ENCODE assay signal across 8 mouse cellular contexts in genomic region chr11:85310407-85310712, GRCm38 (mm10). TPM values are rescaled to one million over a fixed set of nuclear protein-coding genes. Genes with fewer than 3 reads are reported as not detected.
A peak's percentile ranks its signal among the peaks of the same experiment; 100 is the strongest.
DNase-seq lines count a peak whose midpoint lies in the region; ATAC-seq and TF ChIP-seq lines count a peak whose summit lies in the region.

No protein-coding gene starts in this region.

- H3K4me1 ChIP-seq in lung, adult 2 months (ENCODE audit: control insufficient read depth, insufficient read depth, low read length) = peaks cover 3% of the 10 kb centered on the region
- peaks cover 15% of the 10 kb centered on the region for H3K4me1 ChIP-seq in embryonic facial prominence, embryonic 13.5 days
- H3K4me1 ChIP-seq in intestine, embryonic 16.5 days (ENCODE audit: control insufficient read depth, insufficient read depth, low read length) = peaks cover 9% of the 10 kb centered on the region
- peaks cover 35% of the 10 kb centered on the region for H3K4me1 ChIP-seq in neural tube, embryonic 13.5 days (replicated peaks)

- under 1% methylated on average over 15 of the region's 15 CpGs for WGBS in lung, adult 2 months
- 1% methylated on average over 15 of the region's 15 CpGs for WGBS in embryonic facial prominence, embryonic 13.5 days
- 2% methylated on average over 15 of the region's 15 CpGs for WGBS in intestine, embryonic 16.5 days
- WGBS in neural tube, embryonic 13.5 days = 2% methylated on average over 15 of the region's 15 CpGs

- TF ChIP-seq CTCF in lung, adult 2 months (IDR thresholded peaks at IDR 0.05; ENCODE audit: insufficient read depth, low read length) = no peak

- DNase-seq in lung, adult 2 months = no peak
- DNase-seq in lung, postnatal 36 days = no peak
- DNase-seq in adipocyte (ENCODE audit: low spot score) = no peak
- no peak for DNase-seq in layer of hippocampus, postnatal 10 days (ENCODE audit: low spot score in 2 of 2)
- no peak for DNase-seq in kidney, postnatal 4 days

- H3K27ac ChIP-seq in embryonic facial prominence, embryonic 13.5 days = peak overlapping the region; percentile 72
- peak overlapping the region; percentile 97 for H3K27ac ChIP-seq in intestine, embryonic 16.5 days (ENCODE audit: low read length)
- peak overlapping the region; percentile 76 for H3K27ac ChIP-seq in neural tube, embryonic 13.5 days (replicated peaks)

- peaks cover 10% of the 10 kb centered on the region for H3K36me3 ChIP-seq in embryonic facial prominence, embryonic 13.5 days
- H3K36me3 ChIP-seq in intestine, embryonic 16.5 days (ENCODE audit: control insufficient read depth, insufficient read depth, low read length) = no peaks in the 10 kb centered on the region
- 0 out of 2 replicates have a peak, but pooled peaks cover 4% of the 10 kb centered on the region for H3K36me3 ChIP-seq in neural tube, embryonic 13.5 days

- no peak for TF ChIP-seq POLR2A in lung, adult 2 months (IDR thresholded peaks at IDR 0.05; ENCODE audit: borderline replicate concordance, extremely low read depth, low read depth, low read length)

- H3K4me2 ChIP-seq in embryonic facial prominence, embryonic 13.5 days = peak overlapping the region; percentile 78
- peak overlapping the region; percentile 85 for H3K4me2 ChIP-seq in intestine, embryonic 16.5 days (ENCODE audit: low read depth, low read length)
- H3K4me2 ChIP-seq in neural tube, embryonic 13.5 days = peak overlapping the region; percentile 95

- H3K4me3 ChIP-seq in lung, adult 2 months (replicated peaks; ENCODE audit: extremely low read depth, low read depth, low read length) = peak overlapping the region; percentile 63
- peak overlapping the region; percentile 95 for H3K4me3 ChIP-seq in embryonic facial prominence, embryonic 13.5 days
- peak overlapping the region; percentile 96 for H3K4me3 ChIP-seq in intestine, embryonic 16.5 days (ENCODE audit: low read length)
- peak overlapping the region; percentile 97 for H3K4me3 ChIP-seq in neural tube, embryonic 13.5 days

- ATAC-seq in embryonic facial prominence, embryonic 13.5 days (ENCODE audit: insufficient number of reproducible peaks, insufficient read depth, low FRiP score, low TSS enrichment, low read depth) = no peak
- no peak for ATAC-seq in intestine, embryonic 16.5 days
- ATAC-seq in neural tube, embryonic 13.5 days (ENCODE audit: low read depth) = no peak

- no peaks in the 10 kb centered on the region for H3K27me3 ChIP-seq in embryonic facial prominence, embryonic 13.5 days
- H3K27me3 ChIP-seq in intestine, embryonic 16.5 days (replicated peaks; ENCODE audit: control insufficient read depth, insufficient read depth, low read length) = no peaks in the 10 kb centered on the region
- H3K27me3 ChIP-seq in neural tube, embryonic 13.5 days = no peaks in the 10 kb centered on the region

- H3K9ac ChIP-seq in embryonic facial prominence, embryonic 13.5 days = peak overlapping the region; percentile 76
- H3K9ac ChIP-seq in intestine, embryonic 16.5 days (ENCODE audit: low read depth, low read length) = peak overlapping the region; percentile 80
- H3K9ac ChIP-seq in neural tube, embryonic 13.5 days = peak overlapping the region; percentile 77

- H3K9me3 ChIP-seq in embryonic facial prominence, embryonic 13.5 days = no peaks in the 10 kb centered on the region
- no peaks in the 10 kb centered on the region for H3K9me3 ChIP-seq in intestine, embryonic 16.5 days (ENCODE audit: control insufficient read depth, low read length)
- H3K9me3 ChIP-seq in neural tube, embryonic 13.5 days = no peaks in the 10 kb centered on the region

RNA-seq across cellular contexts. Expression of gene Ppm1d, which starts 0.7 kb away (rescaled TPM):
- polyA plus RNA-seq in lung, adult 2 months (2012; rRNA removed) = 7.3 and 7.4 TPM in 2 replicates
- 17.2 and 19.5 TPM in 2 replicates for polyA plus RNA-seq in embryonic facial prominence, embryonic 13.5 days (2015; fragmentation: Nextera tagmentation; extraction: Ambion mirVana)
- polyA plus RNA-seq in intestine, embryonic 16.5 days (2015; fragmentation: Nextera tagmentation; extraction: Ambion mirVana) = 8.3 and 8.7 TPM in 2 replicates
- polyA plus RNA-seq in neural tube, embryonic 13.5 days (2015; fragmentation: Nextera tagmentation; extraction: Ambion mirVana) = 20.0 and 22.4 TPM in 2 replicates
- 10 to 100 TPM; 20.6 to 20.7 TPM for total RNA-seq in layer of hippocampus, postnatal 10 days (2021)

RNA-seq across cellular contexts. Expression of gene Bcas3, which starts 42.6 kb away (rescaled TPM):
- polyA plus RNA-seq in lung, adult 2 months (2012; rRNA removed) = 54.9 and 55.7 TPM in 2 replicates
- 28.6 and 33.1 TPM in 2 replicates for polyA plus RNA-seq in embryonic facial prominence, embryonic 13.5 days (2015; fragmentation: Nextera tagmentation; extraction: Ambion mirVana)
- 15.4 and 20.2 TPM in 2 replicates for polyA plus RNA-seq in intestine, embryonic 16.5 days (2015; fragmentation: Nextera tagmentation; extraction: Ambion mirVana)
- polyA plus RNA-seq in neural tube, embryonic 13.5 days (2015; fragmentation: Nextera tagmentation; extraction: Ambion mirVana) = 37.7 and 37.8 TPM in 2 replicates
- total RNA-seq in layer of hippocampus, postnatal 10 days (2021) = 10 to 100 TPM; 45.0 to 48.8 TPM
